Mouse (Mus musculus) heart, postnatal 0 days (tissue): ENCODE data around the gene Lzts2. TPM values are rescaled to one million over a fixed set of nuclear protein-coding genes. Genes with fewer than 3 reads are reported as not detected.

Experiments
- ATAC-seq: fragments of 200-750 bp; cut with Nextera tagmentation; 2 replicates; pipeline ENCODE4 v1.8.0; 2017; ENCODE audit warnings: low read depth, moderate number of reproducible peaks, moderate library complexity; ENCODE audit not compliant: insufficient read depth
- DNase-seq: peaks from one replicate; pipeline ENCODE4 v3.0.0-alpha.2; 2016; ENCODE audit warnings: low spot score
- H3K27ac ChIP-seq: fragments of 300-500 bp; sonication (generic); 2 replicates; pipeline ENCODE4 v1.5.1; 2014; ENCODE audit warnings: low read depth, mild to moderate bottlenecking
- H3K27me3 ChIP-seq: fragments of 300-500 bp; sonication (generic); 2 replicates; pipeline ENCODE4 v1.6.1; 2014; ENCODE audit warnings: low read length, mixed read lengths; ENCODE audit not compliant: control insufficient read depth, insufficient read depth
- H3K36me3 ChIP-seq: fragments of 300-500 bp; sonication (generic); replicated peaks from 2 replicates; pipeline ENCODE4 v1.6.1; 2014; ENCODE audit warnings: low read length, mixed read lengths; ENCODE audit not compliant: control insufficient read depth, insufficient read depth
- H3K4me1 ChIP-seq: fragments of 300-500 bp; sonication (generic); 2 replicates; pipeline ENCODE4 v1.6.1; 2014; ENCODE audit warnings: antibody characterized with exemption; ENCODE audit not compliant: control insufficient read depth, insufficient read depth
- H3K4me2 ChIP-seq: fragments of 300-500 bp; sonication (generic); 2 replicates; pipeline ENCODE4 v1.6.1; 2014; ENCODE audit warnings: low read depth, mild to moderate bottlenecking, low read length, moderate library complexity
- H3K4me3 ChIP-seq: fragments of 300-500 bp; sonication (generic); 2 replicates; pipeline ENCODE4 v1.5.1; 2014; ENCODE audit warnings: low read depth, low read length
- H3K9ac ChIP-seq: fragments of 300-500 bp; sonication (generic); replicated peaks from 2 replicates; pipeline ENCODE4 v1.6.1; 2014; ENCODE audit warnings: low read depth, low read length, mixed read lengths
- H3K9me3 ChIP-seq: fragments of 300-500 bp; sonication (generic); replicated peaks from 2 replicates; pipeline ENCODE4 v1.6.1; 2016; ENCODE audit warnings: low read length; ENCODE audit not compliant: control insufficient read depth
- CTCF ChIP-seq: IDR thresholded peaks from 2 replicates; pipeline ENCODE4 v1.5.1; 2016; ENCODE audit warnings: antibody characterized with exemption, control low read depth, low read depth
- EP300 ChIP-seq: IDR thresholded peaks from 2 replicates; pipeline ENCODE4 v1.6.1; 2016; ENCODE audit warnings: antibody characterized with exemption, low read depth
- WGBS: fragments of 180-500 bp; shearing (Covaris S2); extraction: QIAGEN DNeasy Blood & Tissue Kit; methylation state at CpG from one replicate; pipeline ENCODE4 v1.1.7; 2014; 5-methylcytosine and 5-hydroxymethylcytosine counted together
- polyA plus RNA-seq: library from polyadenylated mRNA; unstranded; fragments of >200 nt; fragmentation: Nextera tagmentation; extraction: Ambion mirVana; gene quantifications from 2 replicates; pipeline ENCODE4 v1.2.1, GENCODE M21; 2015
- total RNA-seq: library from RNA; depleted of rRNA; stranded (reverse); fragments of >200 nt; gene quantifications from 2 replicates; pipeline ENCODE4 v1.2.3, GENCODE M21; 2014; ENCODE audit warnings: low replicate concordance

The Lzts2 gene
- total and polyA plus RNA-seq, 2 experiments from 2014 or later, result 29.7 to 127 TPM

DNA sequence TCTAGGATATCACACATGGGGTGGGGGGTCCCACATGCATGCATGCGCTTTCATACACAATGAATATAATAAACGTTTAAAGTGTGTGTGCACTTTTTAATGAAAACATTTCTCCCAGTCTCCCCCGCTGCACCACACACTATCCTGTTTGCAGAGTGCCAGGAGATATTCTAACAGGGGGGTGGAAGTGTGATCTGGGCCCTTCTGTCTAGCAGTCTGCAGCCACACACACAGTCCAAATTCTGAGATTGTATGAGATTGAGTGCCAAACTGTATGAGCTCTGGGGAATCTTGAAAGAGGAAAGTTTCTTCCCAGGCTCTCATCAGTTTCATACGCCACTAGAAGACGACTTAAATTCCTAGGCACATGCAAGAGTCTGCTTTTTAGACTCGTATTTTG is 26.4 kb upstream of the Lzts2 start:
- H3K27ac ChIP-seq, result no peak overlapping the region
- 0 out of 2 replicates have a peak, but pooled peaks cover 5% of the 10 kb centered on the region for H3K36me3 ChIP-seq
- WGBS, result 70% methylated on average over 6 of the region's 6 CpGs
- H3K4me2 ChIP-seq, result no peak overlapping the region
- no peaks in the 10 kb centered on the region for H3K9me3 ChIP-seq
- peaks cover 9% of the 10 kb centered on the region; the same call in 1 of the 2 replicates for H3K4me1 ChIP-seq
- TF ChIP-seq CTCF (no peak), EP300 (no peak)
- DNase-seq (no peak), ATAC-seq (no peak)
- H3K9ac ChIP-seq, result no peak overlapping the region
- no peak overlapping the region for H3K4me3 ChIP-seq
- no peaks in the 10 kb centered on the region for H3K27me3 ChIP-seq

DNA sequence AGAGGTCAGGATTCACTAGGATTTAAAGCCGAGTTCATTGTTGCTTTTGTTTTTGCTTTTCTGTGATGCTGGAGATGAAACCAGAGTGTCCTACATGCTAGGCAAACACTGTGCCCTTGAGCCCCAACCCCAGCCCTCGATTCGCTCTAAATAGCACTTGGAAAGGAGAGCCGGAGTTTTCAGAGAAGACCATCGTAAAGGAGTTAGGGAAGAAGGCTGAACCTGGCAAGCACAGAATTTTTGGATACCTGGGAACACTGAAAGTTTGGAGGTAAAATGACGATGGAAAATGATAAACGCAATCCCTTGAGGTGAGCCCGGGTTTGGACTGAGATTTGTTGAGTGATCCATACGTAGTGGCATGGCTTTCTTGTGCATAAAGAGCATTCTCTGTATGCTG is 25.9 kb upstream of the Lzts2 start:
- TF ChIP-seq EP300 (no peak), CTCF (no peak)
- no peak for DNase-seq
- 29% methylated on average over 9 of the region's 9 CpGs for WGBS
- H3K9me3 ChIP-seq, result no peaks in the 10 kb centered on the region
- no peak for ATAC-seq
- H3K27ac ChIP-seq, result no peak overlapping the region
- H3K4me2 ChIP-seq, result peak overlapping the region; percentile 99
- H3K36me3 ChIP-seq, result 0 out of 2 replicates have a peak, but pooled peaks cover 2% of the 10 kb centered on the region
- H3K27me3 ChIP-seq, result no peaks in the 10 kb centered on the region
- peaks cover 9% of the 10 kb centered on the region; the same call in 1 of the 2 replicates for H3K4me1 ChIP-seq
- peak overlapping the region; percentile 66 for H3K4me3 ChIP-seq
- H3K9ac ChIP-seq, result 0 out of 2 replicates have a peak overlapping the region, but pooled peaks have one; percentile 60

DNA sequence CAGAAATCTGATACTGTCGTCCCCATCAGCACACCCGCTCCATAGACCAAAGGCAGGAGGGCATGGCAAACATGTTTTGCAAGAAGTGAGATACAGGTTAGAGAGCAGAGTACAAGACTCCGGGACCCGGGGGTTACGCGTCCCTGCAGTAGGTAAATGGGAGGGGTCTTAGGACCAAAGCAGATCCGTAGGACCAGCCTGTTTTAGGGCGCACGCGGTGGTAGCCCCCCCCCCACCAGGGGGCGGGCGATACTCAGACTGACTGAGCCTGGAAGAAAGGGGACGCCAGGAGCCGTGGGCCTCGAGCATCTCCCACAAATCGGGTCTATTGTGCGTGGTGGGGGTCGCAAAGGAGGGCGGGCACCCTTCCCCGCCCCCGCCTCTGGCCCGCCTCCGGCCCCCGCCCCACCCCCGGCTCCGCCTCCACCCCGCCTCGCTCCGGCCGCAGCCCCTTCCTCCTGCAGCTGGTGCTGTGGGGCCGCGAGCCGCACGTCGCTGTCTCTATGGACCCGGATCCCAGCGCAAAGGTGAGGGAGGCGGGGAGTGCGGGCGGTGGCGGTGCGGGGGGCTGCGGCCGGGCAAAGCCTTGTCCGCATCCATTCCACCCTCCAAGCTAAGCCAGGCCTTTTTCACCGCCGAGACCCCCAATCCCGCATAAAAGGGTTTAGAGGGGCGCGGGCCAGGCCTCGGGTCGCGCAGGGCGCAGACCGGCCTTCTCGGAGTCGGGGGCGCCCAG is 25.2 kb upstream of the Lzts2 start, which contains the start of gene Sema4g:
TSS of gene Sema4g (plus strand) at position 271 of the 736 bp plus-strand sequence.
- Histone ChIP-seq H3K9me3 (no peaks in the 10 kb centered on the region), H3K27ac (no peak within 1 kb of the TSS), H3K36me3 (no peaks in the 10 kb centered on the region), H3K27me3 (no peaks in the 10 kb centered on the region), H3K9ac (peak within 1 kb of the TSS; percentile 60), H3K4me1 (peaks cover 9% of the 10 kb centered on the region; the same call in 1 of the 2 replicates), H3K4me3 (peak within 1 kb of the TSS; percentile 66), H3K4me2 (peak within 1 kb of the TSS; percentile 99)
- peak; percentile 21; the same call in 1 of the 2 replicates for ATAC-seq
- DNase-seq, result no peak
- WGBS, result under 1% methylated on average over 41 of the region's 58 CpGs
- TF ChIP-seq CTCF, result peak; percentile 29
- no peak for TF ChIP-seq EP300

DNA sequence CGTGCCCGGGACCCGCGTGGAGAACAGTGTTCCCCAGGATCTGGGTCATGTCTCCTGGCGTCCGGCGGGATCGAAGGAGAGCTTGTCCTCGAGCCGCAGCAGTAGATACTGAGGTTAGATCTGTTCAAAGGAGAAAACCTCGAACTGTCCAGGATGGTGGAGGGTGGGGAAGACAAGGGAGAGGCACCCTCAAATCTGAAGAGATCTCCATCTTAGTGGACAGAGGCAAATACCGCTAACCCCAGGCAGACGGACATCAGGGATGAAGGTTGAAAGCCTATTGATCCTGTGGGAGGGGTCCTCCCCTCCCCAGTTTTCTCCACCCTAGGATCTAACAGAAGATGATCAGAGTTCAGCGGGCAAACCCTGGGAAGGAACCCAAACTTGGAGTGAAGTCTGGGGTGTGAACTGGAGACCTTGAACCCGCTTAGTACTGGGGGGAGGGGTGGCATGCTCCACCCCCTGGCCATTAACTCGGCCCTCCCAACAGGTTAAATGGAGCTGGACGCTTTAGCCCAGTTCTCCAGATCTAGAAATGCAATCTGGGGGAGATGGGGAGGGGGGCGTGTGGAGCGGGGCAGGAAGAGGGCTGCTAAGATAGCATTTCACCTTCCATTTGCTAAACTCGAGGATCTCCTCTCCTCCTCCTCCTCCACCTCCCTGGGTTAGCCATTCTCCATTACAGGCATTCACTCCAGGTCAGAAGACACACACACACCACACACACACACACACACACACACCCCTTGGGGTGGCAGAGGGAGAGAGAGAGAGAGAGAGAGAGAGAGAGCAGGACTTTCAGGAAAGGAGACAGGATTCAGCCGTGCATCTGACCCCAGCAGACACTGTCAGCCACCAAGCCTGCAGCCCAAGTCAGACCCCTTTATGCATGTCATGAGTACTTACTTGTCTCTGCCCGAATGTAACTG is 24.4 kb upstream of the Lzts2 start:
- WGBS, result 11% methylated on average over 22 of the region's 22 CpGs
- Histone ChIP-seq H3K36me3 (no peaks in the 10 kb centered on the region), H3K9ac (peak overlapping the region; percentile 60), H3K4me2 (peak overlapping the region; percentile 99), H3K9me3 (no peaks in the 10 kb centered on the region), H3K4me1 (peaks cover 9% of the 10 kb centered on the region; the same call in 1 of the 2 replicates), H3K4me3 (peak overlapping the region; percentile 66), H3K27ac (no peak overlapping the region), H3K27me3 (no peaks in the 10 kb centered on the region)
- no peak for DNase-seq
- no peak for TF ChIP-seq CTCF
- TF ChIP-seq EP300, result no peak
- no peak for ATAC-seq

DNA sequence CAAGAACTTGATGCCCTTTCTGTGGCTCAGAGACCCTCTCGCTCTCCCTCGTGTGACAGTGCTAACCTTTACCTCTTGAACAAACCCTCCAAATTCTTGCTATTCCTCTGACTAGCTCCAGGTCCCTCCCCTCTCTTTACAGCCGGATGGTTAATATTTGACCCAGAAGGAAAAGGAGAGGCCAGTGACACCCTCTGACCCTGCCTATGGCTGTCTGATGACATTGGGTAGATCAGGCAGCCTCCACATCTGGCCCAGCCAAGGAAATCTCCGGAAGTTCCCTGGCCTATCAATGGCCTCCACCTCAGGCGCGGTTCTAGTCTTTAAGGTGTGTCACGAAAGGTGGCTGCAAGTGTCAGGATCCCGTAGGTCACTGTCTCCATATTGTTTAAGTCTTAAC is 23.2 kb upstream of the Lzts2 start:
- peaks cover 9% of the 10 kb centered on the region; the same call in 1 of the 2 replicates for H3K4me1 ChIP-seq
- H3K9me3 ChIP-seq, result no peaks in the 10 kb centered on the region
- no peak overlapping the region for H3K9ac ChIP-seq
- H3K4me2 ChIP-seq, result no peak overlapping the region
- H3K36me3 ChIP-seq, result no peaks in the 10 kb centered on the region
- no peak for DNase-seq
- H3K4me3 ChIP-seq, result no peak overlapping the region
- TF ChIP-seq CTCF (no peak), EP300 (no peak)
- ATAC-seq, result no peak
- H3K27ac ChIP-seq, result no peak overlapping the region
- H3K27me3 ChIP-seq, result no peaks in the 10 kb centered on the region
- 90% methylated on average over 8 of the region's 8 CpGs for WGBS
